Mouse (Mus musculus): ENCODE results near the gene Hfe2.

Hfe2 gene

GRCm38 (mm10) chr3:96570643-96571042 is 45.7 kb downstream of the Hfe2 start:
- in situ Hi-C loops (cut with MboI, MseI) = loop anchor here in 1 of 2 experiments (25.0 kb wide), 1 partner anchor 908 kb away; the partner anchor contains the start of gene Mcl1

GRCm38 (mm10) chr3:96571336-96571735 is 46.4 kb downstream of the Hfe2 start:
- in situ Hi-C loops (cut with MboI, MseI) = loop anchor here in 1 of 2 experiments (25.0 kb wide), 1 partner anchor 909 kb away; the partner anchor contains the start of gene Mcl1

GRCm38 (mm10) chr3:96571896-96572698 is 47.1 kb downstream of the Hfe2 start:
- in situ Hi-C loops (cut with MboI, MseI) = loop anchor here in 1 of 2 experiments (25.0 kb wide), 1 partner anchor 910 kb away; the partner anchor contains the start of gene Mcl1

- in situ Hi-C loops (cut with MboI, MseI) = loop anchor here in 1 of 2 experiments (25.0 kb wide), 1 partner anchor 912 kb away; the partner anchor contains the start of gene Mcl1
These were observed 48.9 kb downstream of the Hfe2 start for GRCm38 (mm10) chr3:96573611-96574511.

- in situ Hi-C loops (cut with MboI, MseI) = loop anchor here (5.0 kb wide), 1 partner anchor 33 kb away; no protein-coding TSS in a partner anchor
These were observed 50.5 kb downstream of the Hfe2 start for GRCm38 (mm10) chr3:96575272-96575984.

- in situ Hi-C loops (cut with MboI, MseI) = loop anchor here (5.0 kb wide), 1 partner anchor 34 kb away; no protein-coding TSS in a partner anchor
These were observed 51.2 kb downstream of the Hfe2 start for GRCm38 (mm10) chr3:96576005-96576658.

GRCm38 (mm10) chr3:96576690-96577541 is 51.9 kb downstream of the Hfe2 start, which contains the start of gene Gm16253:
Gene Gm16253, plus strand, starts transcription at chr3:96576984.
- in situ Hi-C loops (cut with MboI, MseI) = loop anchor here (5.0 kb wide), 1 partner anchor 35 kb away; no protein-coding TSS in a partner anchor

- in situ Hi-C loops (cut with MboI, MseI) = loop anchor here (5.0 kb wide), 1 partner anchor 35 kb away; no protein-coding TSS in a partner anchor
These were observed 52.6 kb downstream of the Hfe2 start for GRCm38 (mm10) chr3:96577566-96577965.

All from T-helper 17 cell (primary cell).